Mouse (Mus musculus) yolk sac, embryonic 10.5 days (tissue): ENCODE results near the gene Slc23a4.

ENCODE experiments used
- DNase-seq: peaks from one replicate; pipeline ENCODE4 v3.0.0-alpha.2; 2017; ENCODE audit warnings: low spot score

The Slc23a4 gene

DNA sequence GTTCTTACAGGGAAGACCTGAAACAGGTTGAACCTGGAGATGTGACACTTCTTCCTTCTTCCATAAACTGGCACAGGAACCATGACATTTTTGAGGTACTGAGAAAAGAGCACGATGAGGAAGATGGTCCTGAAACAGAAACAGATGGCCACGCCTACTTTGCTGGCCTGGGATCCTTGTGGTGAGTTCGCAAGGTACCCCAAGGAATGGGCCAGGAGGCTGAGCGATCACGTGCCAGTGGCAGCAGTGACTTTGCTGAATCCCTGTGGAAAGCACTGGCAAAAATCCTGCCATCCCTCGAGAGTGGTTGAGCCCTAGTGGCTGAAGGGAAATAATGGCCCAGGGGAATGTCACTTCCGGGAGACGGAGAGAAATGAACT lies 32.4 kb downstream of the Slc23a4 start:
- DNase-seq, result no peak

- DNase-seq, result peak; percentile 12
Measured at GRCm38 (mm10) chr6:34954926-34955861, 33.0 kb downstream of the Slc23a4 start.

- DNase-seq, result no peak
Measured at GRCm38 (mm10) chr6:34951956-34952667, 36.1 kb downstream of the Slc23a4 start.

- no peak for DNase-seq
Measured at GRCm38 (mm10) chr6:34951518-34951917, 36.7 kb downstream of the Slc23a4 start.

- DNase-seq, result no peak
Measured at GRCm38 (mm10) chr6:34948461-34948860, 39.7 kb downstream of the Slc23a4 start.

DNA sequence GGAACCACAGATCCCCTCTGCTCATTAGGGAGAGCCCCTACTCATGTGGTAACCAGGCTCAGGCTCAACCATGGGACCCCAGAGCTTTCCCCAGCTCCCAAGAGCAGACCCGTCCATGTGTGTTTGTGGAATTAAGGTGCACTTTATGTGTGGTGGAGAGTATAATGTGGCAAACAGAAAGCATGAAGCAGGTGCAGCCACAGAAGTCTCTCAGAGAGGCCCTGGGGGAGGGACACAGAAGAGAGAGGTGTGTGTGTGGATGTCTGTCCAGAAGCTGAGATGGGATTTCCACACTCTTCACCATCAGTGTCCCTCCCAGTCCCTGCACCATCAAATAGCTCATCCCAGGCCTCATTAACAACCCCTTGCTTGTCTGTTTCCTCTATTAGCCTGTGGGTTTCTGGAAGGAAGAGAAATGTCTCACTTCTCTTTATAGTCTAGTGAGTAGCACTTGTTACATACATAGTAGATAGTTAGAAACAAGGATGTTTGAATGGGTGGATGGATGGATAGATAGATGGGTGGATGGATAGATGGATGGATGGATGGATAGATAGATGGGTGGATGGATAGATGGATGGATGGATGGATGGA lies 41.6 kb downstream of the Slc23a4 start:
- no peak for DNase-seq

GRCm38 (mm10) chr6:34943499-34943898 lies 44.7 kb downstream of the Slc23a4 start:
- no peak for DNase-seq

DNA sequence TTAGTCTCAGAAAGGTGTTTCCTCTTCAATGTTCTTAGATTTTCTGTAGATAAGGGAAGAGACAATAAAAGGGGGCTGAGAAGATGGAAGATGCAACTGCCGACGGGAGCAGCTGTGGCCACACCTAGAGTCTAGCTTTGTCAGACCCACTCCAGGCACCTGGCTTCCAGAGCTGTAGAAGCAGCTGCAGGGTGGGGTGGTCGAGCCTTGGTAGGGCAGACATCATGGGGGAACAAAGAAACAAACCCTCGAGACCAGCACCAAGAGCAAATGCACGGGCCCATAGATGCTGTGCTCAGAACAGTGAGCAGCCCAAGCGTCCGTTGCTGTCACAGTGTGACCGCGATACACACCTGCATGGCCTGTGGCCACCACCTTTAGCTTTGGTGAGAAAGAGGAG lies 45.8 kb downstream of the Slc23a4 start:
- no peak for DNase-seq

- DNase-seq, result no peak
Measured at GRCm38 (mm10) chr6:34941496-34941895, 46.7 kb downstream of the Slc23a4 start.

DNA sequence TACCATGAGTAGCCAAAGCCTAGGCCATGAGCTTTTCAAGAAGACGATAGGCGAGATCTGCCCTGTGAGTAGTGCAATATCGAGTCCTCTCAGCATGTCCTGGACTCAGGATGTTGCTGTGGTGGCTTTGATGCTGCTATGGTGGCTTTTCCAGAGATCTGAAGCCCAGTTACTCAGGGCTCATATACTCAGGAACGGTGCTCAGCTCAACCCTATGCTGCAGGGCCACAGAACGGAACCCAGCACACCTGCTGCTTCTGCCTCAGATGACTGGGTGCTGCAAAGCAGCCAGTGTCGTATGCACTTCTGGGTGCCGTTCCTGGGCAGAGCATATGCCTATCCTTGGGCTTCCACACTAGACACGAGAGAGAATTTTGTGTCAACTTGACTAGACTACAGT lies 48.8 kb downstream of the Slc23a4 start:
- no peak for DNase-seq

GRCm38 (mm10) chr6:34938929-34939325 lies 49.3 kb downstream of the Slc23a4 start:
- no peak for DNase-seq

GRCm38 (mm10) chr6:34938280-34938928 lies 49.8 kb downstream of the Slc23a4 start:
- DNase-seq, result no peak

- no peak for DNase-seq
Measured at GRCm38 (mm10) chr6:34936743-34937142, 51.5 kb downstream of the Slc23a4 start.

DNA sequence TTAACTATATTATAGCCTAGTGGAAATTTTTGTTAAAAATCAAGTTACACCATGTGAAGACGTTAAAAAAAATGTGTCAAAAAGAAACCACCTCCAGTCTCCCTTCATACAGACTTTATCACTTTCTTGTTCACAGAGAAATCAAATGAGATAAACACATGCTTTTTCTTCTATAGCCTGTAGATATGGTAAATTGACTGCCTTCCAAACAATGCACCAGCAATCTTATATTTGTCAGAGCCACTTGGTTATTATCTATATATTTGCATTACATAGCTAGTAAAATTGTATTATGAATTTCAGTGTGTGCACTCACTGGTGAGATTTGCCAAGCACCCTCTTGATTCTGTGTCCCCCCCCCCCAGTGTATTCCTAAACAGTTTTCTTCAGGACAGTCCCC lies 55.6 kb downstream of the Slc23a4 start:
- DNase-seq, result no peak

- DNase-seq, result no peak
Measured at GRCm38 (mm10) chr6:34927594-34927993, 60.6 kb downstream of the Slc23a4 start.

DNA sequence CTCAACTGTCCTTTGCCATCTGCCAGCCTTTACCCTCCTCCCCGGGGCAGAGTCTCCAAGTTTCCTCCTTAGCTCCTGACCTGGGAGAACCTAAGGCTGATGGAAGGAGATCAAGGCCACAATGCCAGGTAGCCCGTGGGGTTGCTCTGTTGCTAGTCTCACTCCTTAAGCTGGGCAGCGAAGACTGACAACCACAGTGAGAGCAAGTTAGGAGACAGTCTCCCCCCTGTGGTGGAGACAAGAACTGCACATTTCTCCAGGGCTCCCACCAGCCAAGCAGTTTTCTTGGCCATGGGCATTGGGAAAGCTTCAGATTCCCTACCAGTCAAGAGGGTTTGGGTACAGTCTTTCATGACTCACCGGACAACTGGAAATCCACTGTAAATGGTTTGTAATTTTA lies 61.0 kb downstream of the Slc23a4 start:
- peak; percentile 42 for DNase-seq

DNA sequence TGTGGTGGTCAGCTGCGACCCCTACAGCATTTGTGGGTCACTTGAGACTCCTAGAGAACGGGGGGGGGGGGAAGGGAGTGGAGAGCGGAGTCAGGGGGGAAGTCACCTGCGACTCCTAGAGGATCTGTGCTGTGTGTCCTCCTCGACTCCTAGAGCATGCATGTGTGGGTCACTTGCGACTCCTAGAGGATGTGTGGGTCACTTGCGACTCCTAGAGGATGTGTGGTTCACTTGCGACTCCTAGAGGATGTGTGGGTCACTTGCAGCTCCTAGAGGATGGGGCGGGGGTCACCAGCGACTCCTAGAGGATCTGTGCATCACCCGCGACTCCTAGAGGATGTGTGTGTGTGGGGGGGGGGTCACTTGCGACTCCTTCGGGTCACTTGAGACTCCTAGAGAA lies 66.3 kb downstream of the Slc23a4 start:
- peak; percentile 52 for DNase-seq

GRCm38 (mm10) chr6:34920631-34921030 lies 67.6 kb downstream of the Slc23a4 start:
- no peak for DNase-seq

DNA sequence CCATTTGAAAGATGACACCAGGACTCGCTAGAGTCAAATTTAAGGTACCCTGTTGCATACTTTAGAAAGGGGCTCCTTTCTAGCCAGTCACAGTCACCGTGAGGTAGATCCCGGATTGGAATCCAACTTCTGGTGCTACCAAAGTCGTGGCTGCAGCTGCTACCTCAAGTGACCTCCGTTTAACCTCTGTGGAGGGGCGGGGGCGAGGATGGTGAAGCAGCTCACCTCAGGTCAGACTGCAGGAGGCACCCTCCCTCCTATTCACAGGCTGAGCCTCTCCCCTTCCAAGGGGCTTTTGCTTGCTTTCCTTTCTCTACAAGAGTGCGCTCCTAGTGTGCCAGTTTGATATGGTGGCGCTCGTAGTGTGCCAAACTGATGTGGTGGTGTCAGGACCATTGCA lies 68.2 kb downstream of the Slc23a4 start, which contains the start of gene Stra8:
Gene Stra8, plus strand, starts transcription at position 208 of the 400 bp plus-strand sequence.
- DNase-seq, result no peak

DNA sequence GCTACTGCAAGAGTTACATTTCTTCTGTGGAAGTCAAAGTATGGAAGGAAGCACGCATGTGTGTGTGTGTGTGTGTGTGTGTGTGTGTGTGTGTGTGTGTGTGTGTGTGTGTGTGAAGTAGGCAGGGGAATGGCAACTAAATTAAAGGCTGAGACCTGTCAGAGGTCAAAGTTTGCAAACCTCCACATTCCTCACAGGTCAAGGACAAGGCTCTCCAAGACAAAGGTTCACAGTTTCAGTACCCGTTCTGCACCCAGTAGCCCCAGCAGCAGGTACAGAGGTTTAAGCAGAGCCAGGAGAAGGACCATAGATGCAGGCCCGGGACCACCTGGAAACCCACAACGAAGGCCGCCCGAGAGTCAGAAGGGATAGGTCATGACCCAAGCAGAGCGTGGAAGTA lies 69.1 kb downstream of the Slc23a4 start:
- no peak for DNase-seq

DNA sequence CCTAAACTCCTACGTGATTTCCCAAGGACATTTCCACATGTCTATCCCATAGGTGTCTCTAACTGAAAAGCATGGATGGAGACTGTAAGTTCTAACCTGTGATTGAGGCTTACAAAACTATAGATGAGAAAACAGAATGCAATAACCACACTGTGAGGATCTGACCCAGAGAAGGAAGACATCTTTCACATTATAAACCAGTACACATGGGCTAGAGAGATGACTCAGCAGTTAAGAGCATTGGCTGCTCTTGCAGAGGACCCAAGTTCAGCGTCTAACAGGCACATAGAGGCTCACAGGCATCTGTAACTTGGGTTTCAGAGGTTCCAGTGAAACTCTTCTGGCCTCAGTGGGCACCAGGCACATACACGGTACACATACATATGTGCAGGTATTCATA lies 73.7 kb downstream of the Slc23a4 start:
- DNase-seq, result no peak

GRCm38 (mm10) chr6:34913341-34914040 lies 74.7 kb downstream of the Slc23a4 start:
- DNase-seq, result no peak
